In genomic region chr9:20878710-20879065, GRCm38 (mm10) we compare ENCODE assay signal across 8 mouse cellular contexts. TPM values are rescaled to one million over a fixed set of nuclear protein-coding genes. Genes with fewer than 3 reads are reported as not detected.
DNase-seq lines count a peak whose midpoint lies in the region; ATAC-seq lines count a peak whose summit lies in the region.

No protein-coding gene starts in this region.

- H3K27me3 ChIP-seq in hindbrain, embryonic 15.5 days = no peaks in the 10 kb centered on the region

- H3K9me3 ChIP-seq in hindbrain, embryonic 15.5 days = no peaks in the 10 kb centered on the region

- no peak for DNase-seq in frontal cortex, postnatal 14 days (ENCODE audit: low spot score in 2 of 2)
- DNase-seq in right cerebral cortex, postnatal 4 days = peak; percentile 52
- no peak for DNase-seq in right cerebral cortex, adult 18-20 months
- no peak for DNase-seq in c-Kit-positive CD71-positive TER-119-positive erythroid progenitor cells, embryonic 14.5 days (ENCODE audit: low spot score)
- DNase-seq in adipocyte (ENCODE audit: low spot score) = no peak

- peaks cover 14% of the 10 kb centered on the region for H3K4me1 ChIP-seq in hindbrain, embryonic 15.5 days (replicated peaks)

- peak overlapping the region; percentile 44 for H3K4me3 ChIP-seq in hindbrain, embryonic 15.5 days

- no peaks in the 10 kb centered on the region for H3K36me3 ChIP-seq in hindbrain, embryonic 15.5 days

- peak overlapping the region; percentile 92 for H3K27ac ChIP-seq in hindbrain, embryonic 15.5 days (replicated peaks)

- 0 out of 2 replicates have a peak, but pooled peaks have one; percentile 0 for ATAC-seq in frontal cortex, adult (ENCODE audit: low TSS enrichment)
- peak; percentile 20; the same call in 1 of the 2 replicates for ATAC-seq in hindbrain, embryonic 15.5 days (ENCODE audit: low FRiP score, low read depth)
- peak; percentile 5; the same call in 1 of the 2 replicates for ATAC-seq in megakaryocyte progenitor cell, adult 5-6 weeks (replicated peaks; ENCODE audit: poor library complexity)

- 18% methylated on average over 10 of the region's 10 CpGs for WGBS in hindbrain, embryonic 15.5 days

- H3K9ac ChIP-seq in hindbrain, embryonic 15.5 days = peak overlapping the region; percentile 65

- H3K4me2 ChIP-seq in hindbrain, embryonic 15.5 days = peak overlapping the region; percentile 67

RNA-seq across cellular contexts. Expression of gene Angptl6, which starts 0.8 kb away (rescaled TPM):
- polyA plus RNA-seq in hindbrain, embryonic 15.5 days (2015; fragmentation: Nextera tagmentation; extraction: Ambion mirVana) = 14.7 and 15.1 TPM in 2 replicates
- total RNA-seq in megakaryocyte progenitor cell, adult 5-6 weeks (2015) = 0.73 and 0.81 TPM in 2 replicates
- total RNA-seq in megakaryocyte progenitor cell, adult 5-6 weeks (2017) = 0.54 and 0.87 TPM in 2 replicates

RNA-seq across cellular contexts. Expression of gene Ppan, which starts 9.3 kb away (rescaled TPM):
- polyA plus RNA-seq in hindbrain, embryonic 15.5 days (2015; fragmentation: Nextera tagmentation; extraction: Ambion mirVana) = 46.3 and 47.5 TPM in 2 replicates
- 46.8 and 49.6 TPM in 2 replicates for total RNA-seq in megakaryocyte progenitor cell, adult 5-6 weeks (2015)
- 147 and 151 TPM in 2 replicates for total RNA-seq in megakaryocyte progenitor cell, adult 5-6 weeks (2017)

RNA-seq across cellular contexts. Expression of gene A230050P20Rik, which starts 10.2 kb away (rescaled TPM):
- 12.9 and 13.2 TPM in 2 replicates for polyA plus RNA-seq in hindbrain, embryonic 15.5 days (2015; fragmentation: Nextera tagmentation; extraction: Ambion mirVana)
- 11.8 and 16.3 TPM in 2 replicates for total RNA-seq in megakaryocyte progenitor cell, adult 5-6 weeks (2015)
- total RNA-seq in megakaryocyte progenitor cell, adult 5-6 weeks (2017) = 18.1 and 24.1 TPM in 2 replicates

RNA-seq across cellular contexts. Expression of gene Eif3g, which starts 19.7 kb away (rescaled TPM):
- 249 and 256 TPM in 2 replicates for polyA plus RNA-seq in hindbrain, embryonic 15.5 days (2015; fragmentation: Nextera tagmentation; extraction: Ambion mirVana)
- total RNA-seq in megakaryocyte progenitor cell, adult 5-6 weeks (2015) = 211 and 217 TPM in 2 replicates
- total RNA-seq in megakaryocyte progenitor cell, adult 5-6 weeks (2017) = 234 and 248 TPM in 2 replicates
